Mouse (Mus musculus) stomach, postnatal 0 days (tissue): Measurements from ENCODE around the gene Rgs12.

Source experiments
- CTCF ChIP-seq: IDR thresholded peaks from 2 replicates; pipeline ENCODE4 v1.5.1; 2016; ENCODE audit warnings: antibody characterized with exemption, low read depth, mild to moderate bottlenecking, moderate library complexity
- EP300 ChIP-seq: optimal IDR thresholded peaks from 2 replicates; pipeline ENCODE3; 2016; ENCODE audit warnings: antibody characterized with exemption

- TF ChIP-seq CTCF (no peak), EP300 (no peak)
These were observed at the start of gene Rgs12 for GRCm38 (mm10) chr5:34948861-34949760.
